Mouse (Mus musculus): ENCODE results near the gene Klk1b9.
"Not testable (repeated sequence)": the region's sequence is repeated elsewhere in the genome, so short reads cannot be mapped to it uniquely, and the experiment has no call there.

Klk1b9 gene

DNA sequence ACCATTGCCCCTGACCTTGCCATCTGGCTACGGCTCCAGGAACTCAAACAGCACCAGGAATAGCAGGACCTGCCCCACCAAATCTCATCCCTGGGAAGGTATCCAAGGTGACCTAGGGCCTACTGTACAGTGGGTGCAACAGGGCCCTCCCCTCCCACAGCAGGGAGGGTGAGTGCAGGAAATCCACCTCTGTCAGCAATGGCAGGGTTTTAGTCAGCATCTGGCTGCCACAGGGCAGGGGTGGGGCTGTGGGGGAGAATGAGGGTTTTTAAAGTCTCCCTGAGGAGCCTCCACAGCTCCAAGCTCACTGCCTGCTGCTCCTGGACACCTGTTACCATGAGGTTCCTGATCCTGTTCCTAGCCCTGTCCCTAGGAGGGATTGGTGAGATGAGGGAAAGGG, at the start of gene Klk1b9:
Gene Klk1b9 (plus strand): TSS at position 301 of the 400 bp plus-strand sequence.
- not testable (repeated sequence) for DNase-seq (ENCODE audit: low spot score)

DNA sequence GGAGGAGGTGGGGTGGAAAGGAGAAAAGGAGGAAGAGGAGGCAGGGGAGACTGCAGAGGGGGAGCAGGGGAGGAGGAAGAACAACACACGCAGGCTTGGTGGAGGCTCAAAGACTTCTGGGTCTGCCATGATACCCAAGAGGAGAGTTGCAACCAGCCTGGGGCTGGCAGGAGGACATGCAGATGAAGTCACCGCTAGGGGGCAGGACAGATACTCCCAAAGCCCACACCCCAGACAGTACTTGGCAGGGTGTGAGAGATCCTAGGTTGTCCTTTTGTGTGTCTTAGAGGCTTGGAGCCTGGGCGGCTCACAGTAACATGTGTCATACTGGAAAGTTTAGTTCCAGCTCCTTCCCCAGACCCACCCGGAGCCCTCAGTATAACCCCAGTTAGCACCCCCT, 47.3 kb upstream of the Klk1b9 start:
- peak; percentile 11 for DNase-seq (ENCODE audit: low spot score)

DNA sequence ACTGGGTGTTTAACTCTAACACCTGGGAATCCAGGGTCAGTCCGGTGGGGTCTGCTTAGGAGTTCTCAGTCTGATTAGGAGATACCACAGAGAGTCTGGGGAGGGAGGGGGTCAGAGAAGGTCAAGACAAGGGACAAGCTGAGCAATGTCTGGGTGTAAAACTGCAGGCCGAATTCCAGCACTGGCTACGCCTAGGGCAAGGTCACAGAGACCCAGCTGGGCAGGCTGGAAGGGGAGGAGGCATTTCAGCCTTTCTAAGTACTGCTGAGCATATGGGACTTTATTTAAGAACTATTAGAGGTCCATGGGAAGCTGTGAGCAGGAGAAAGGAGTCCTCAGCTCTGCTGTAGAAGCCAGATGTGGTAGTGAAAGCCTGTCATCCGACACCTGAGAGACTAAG, 43.5 kb upstream of the Klk1b9 start:
- no peak for DNase-seq (ENCODE audit: low spot score)

DNA sequence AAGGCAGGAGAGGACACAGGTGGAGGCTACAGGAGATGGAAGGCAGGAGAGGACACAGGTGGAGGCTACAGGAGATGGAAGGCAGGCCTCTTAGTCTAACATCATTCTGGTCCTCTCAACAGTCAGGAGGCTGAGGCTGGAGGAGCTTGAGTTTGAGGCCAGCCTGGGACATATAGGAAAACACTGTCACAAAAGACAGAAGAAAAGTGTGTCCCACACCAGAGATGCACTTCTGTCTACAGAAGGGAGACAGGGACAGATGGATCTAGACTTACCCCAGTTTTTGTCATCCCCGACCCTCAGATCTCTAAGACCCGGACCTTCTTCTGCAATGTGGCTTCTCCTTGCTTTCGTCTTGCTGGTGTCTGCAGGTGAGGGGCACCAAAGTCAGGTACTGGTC, 42.4 kb upstream of the Klk1b9 start, which contains the start of gene Klk15:
Gene Klk15 (plus strand): TSS at position 301 of the 400 bp plus-strand sequence.
- DNase-seq (ENCODE audit: low spot score) = no peak

DNA sequence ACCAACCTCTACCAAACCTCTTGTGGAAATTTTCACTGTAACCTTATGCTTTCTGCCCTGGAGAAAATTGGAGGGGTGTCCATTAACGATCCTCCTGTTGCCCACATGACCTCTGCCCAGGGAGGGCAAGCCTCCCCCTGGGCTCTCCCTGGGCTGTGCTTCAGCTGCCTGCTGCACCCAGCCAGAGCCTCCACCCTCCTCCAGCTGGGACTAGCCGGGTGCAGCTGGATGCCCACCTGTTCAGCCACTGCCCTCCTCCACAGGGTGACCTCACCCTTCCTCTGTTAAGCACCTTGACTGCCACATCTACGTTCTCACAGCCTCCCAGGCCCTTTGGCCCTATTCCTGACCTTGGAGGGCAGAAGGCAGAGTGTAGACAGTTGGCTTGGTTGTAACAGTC, 41.1 kb upstream of the Klk1b9 start:
- no peak for DNase-seq (ENCODE audit: low spot score)

DNA sequence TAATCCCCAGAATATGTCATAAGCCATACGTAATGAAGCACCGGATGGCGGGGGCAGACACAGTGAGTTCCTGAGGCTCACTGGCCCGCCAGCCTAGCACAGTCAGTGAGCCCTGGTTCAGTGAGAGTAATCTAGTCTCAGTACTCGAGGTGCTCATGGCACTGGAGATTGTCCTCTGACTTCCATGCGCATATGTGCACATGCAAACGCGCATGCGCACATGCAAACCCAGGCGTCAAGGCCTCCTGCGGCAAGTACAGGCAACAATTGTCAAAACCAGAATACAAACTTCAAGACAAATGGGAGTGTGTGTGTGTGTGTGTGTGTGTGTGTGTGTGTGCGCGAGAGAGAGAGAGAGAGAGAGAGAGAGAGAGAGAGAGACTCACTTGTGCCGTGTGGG, 39.3 kb upstream of the Klk1b9 start:
- no peak for DNase-seq (ENCODE audit: low spot score)

DNA sequence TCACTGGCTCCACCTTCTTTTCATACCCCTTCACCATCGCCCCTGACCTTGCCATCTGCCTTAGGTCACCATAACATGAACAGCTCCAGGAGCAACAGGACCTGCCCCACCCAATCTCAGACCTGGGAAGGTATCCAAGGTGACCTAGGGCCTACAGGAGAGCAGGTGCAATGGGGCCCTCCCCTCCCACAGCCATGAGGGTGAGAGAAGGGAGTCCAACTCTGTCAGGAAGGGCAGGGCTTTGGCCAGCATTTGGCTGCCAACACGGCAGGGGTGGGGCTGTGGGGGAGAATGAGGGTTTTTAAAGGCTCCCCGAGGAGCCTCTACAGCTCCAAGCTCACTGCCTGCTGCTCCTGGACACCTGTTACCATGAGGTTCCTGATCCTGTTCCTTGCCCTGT, 33.6 kb upstream of the Klk1b9 start:
- not testable (repeated sequence) for DNase-seq (ENCODE audit: low spot score)

DNA sequence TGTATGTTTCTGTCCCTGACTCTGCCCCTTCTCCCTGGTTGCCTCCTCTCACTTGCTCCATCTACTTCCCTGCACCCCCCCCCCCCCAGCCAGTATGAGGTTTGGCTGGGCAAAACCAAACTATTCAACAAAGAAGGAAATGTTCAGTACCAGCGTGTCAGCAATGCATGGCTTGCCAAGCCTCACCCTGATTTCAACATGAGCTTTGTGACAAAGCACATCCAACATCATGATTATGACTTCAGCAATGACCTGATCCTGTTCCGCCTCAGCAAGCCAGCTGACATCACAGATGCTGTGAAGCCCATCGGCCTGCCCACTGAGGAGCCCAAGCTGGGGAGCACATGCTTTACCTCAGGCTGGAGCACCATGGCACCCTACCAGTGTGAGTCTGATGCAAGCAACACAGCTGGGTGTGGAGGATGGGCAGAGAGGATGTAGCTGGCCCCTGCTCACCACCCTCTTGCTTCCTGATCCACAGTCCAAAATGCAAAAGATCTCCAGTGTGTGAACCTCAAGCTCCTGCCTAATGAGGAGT, 31.1 kb upstream of the Klk1b9 start:
- no peak for DNase-seq (ENCODE audit: low spot score)

DNA sequence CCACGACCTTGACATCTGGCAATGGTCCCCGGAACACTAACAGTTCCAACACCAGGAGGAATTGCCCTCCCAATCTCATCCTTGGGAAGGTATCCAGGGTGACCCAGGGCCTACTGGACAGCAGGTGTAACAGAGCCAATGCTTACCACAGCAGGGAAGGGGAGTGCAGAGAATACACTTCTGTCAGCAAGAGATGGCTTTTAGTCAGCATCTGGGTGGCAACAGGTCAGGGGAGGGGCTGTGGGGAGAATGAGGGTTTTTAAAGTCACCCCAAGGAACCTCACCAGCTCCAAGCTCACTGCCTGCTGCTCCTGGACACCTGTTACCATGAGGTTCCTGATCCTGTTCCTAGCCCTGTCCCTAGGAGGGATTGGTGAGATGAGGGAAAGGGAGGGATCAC, 25.5 kb upstream of the Klk1b9 start, which contains the start of gene Klk1b8:
Gene Klk1b8 (plus strand): TSS at position 301 of the 400 bp plus-strand sequence.
- DNase-seq (ENCODE audit: low spot score) = no peak

DNA sequence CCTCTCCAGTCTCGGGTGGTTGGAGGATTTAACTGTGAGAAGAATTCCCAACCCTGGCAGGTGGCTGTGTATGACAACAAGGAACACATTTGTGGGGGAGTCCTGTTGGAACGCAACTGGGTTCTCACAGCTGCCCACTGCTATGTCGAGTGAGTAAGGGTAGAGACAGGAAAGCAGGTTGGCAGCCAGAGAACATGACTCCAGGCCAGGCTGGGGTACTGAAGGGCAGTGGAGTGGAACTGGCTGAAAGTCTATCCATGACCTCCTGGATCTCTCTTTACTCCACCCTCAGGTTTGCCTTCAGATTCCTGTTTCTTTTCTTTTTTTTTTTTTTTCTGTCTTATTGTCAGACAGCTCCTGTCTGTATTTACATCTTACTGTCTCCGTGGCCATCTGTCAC, 23.2 kb upstream of the Klk1b9 start:
- DNase-seq (ENCODE audit: low spot score) = no peak

DNA sequence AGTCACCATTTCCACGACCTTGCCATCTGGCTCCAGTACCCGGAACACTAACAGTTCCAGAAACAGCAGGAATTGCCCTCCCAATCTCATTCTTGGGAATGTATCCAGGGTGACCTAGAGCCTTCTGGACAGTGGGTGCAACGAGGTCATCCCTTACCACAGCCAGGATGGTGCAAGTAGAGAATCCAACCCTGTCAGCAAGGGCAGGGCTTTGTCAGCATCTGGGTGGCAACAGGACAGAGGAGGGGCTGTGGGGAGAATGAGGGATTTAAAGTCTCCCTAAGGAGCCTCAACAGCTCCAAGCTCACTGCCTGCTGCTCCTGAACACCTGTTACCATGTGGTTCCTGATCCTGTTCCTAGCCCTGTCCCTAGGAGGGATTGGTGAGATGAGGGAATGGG, 9.4 kb upstream of the Klk1b9 start, which contains the start of gene Klk1b1:
Gene Klk1b1 (plus strand): TSS at position 301 of the 400 bp plus-strand sequence.
- no peak for DNase-seq (ENCODE audit: low spot score)

DNA sequence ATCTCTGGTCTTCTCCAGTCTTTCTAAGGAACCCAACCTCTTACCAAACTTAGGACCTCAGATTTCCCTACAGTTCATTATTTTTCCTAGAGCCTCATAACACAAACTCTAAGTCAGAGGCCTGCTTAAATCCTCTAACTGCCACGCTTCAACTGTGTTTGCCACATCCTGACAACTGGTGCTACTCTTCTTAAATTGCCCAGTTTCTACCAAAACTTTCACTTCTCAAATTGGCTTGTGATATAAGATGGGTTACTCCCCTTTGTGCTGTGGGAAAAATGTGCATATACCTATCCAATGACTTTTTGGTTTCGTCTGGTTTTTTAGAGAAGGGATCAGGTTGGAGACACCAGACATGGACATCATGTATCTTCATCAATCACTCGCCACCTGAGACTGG, 8.8 kb upstream of the Klk1b9 start:
- DNase-seq (ENCODE audit: low spot score) = no peak

DNA sequence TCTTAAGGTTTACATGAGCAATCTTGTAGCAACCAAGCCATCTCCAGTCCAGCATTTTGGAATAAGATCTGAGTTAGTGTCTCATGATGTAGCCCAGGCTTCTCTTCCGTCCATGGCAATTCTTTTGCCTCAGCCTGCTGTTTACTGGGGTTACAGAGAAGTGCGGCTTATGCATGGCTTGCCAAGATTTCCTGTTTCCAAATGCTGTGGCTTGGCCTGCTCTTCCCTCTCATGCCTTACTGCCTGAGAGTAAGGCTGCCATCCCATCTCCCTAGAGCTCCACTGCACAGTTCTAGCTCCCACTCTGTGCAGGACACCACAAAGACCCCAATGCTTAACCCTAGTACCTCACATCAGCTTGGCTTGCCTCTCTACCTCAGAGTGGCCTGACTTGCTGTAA, 8.2 kb upstream of the Klk1b9 start:
- DNase-seq (ENCODE audit: low spot score) = no peak

DNA sequence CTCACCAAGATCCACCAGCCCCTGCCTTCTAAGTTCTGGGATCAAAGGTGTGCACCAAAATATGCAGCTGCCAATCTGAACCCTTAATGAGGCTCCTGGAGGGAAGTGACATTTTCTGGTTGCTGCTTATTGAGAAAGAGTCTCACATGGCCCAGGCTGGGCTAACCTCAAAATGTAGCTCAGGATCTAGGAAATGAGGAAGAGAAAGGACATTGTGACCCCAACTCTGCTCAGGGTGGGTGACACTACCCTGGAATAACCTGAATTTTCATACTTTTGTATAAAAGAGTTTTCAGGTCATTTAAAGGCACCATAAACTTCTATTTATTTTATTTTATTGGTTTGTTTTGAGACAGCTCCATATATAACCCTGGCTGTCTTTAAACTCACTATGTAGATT, 9.8 kb downstream of the Klk1b9 start:
- no peak for DNase-seq (ENCODE audit: low spot score)

DNA sequence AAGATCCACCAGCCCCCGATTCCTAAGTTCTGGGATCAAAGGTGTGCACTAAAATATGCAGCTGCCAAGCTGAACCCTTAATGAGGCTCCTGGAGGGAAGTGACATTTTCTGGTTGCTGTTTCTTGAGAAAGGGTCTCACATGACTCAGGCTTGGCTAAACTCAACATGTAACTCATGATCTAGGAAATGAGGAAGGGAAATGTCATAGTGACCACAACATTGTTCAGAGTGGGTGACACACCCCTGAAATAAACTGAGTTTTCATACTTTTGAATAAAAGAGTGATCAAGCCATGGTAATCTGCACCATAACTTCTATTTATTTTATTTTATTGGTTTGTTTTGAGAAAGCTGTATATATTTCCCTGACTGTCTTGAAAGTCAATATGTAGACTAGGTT, 19.0 kb downstream of the Klk1b9 start:
- not testable (repeated sequence) for DNase-seq (ENCODE audit: low spot score)

DNA sequence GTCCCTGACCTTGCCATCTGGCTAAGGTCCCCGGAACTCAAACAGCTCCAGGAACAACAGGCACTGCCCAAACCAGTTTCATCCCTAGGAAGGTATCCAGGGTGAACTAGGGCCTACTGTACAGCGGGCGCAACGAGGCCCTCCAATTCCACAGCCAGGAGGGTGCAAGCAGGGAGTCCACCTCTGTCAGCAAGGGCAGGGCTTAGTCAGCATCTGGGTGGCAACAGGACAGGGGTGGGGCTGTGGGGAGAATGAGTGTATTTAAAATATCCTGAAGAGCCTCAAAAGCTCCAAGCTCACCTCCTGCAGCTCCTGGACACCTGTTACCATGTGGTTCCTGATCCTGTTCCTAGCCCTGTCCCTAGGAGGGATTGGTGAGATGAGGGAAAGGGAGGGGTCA, 19.7 kb downstream of the Klk1b9 start, which contains the start of gene Klk1b11:
Gene Klk1b11 (plus strand): TSS at position 301 of the 400 bp plus-strand sequence.
- not testable (repeated sequence) for DNase-seq (ENCODE audit: low spot score)

DNA sequence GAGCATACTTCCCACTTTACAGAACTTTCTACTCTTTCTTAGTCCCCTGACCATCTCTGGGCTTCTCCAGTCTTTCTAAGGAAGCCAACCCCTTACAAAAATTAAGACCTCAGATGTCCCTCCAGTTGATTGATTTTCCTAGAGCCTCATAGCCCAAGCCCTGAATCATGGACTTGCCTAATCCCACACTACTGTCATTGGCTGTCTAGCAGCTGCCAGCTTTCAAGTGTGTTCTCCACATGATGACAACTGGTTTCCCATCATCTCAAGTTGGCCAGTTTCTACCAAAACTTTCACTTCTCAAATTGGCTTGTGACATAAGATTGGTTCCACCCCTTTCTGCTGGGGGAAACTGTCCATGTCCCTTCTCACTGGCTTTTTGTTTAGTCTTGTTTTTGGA, 29.0 kb downstream of the Klk1b9 start:
- no peak for DNase-seq (ENCODE audit: low spot score)

DNA sequence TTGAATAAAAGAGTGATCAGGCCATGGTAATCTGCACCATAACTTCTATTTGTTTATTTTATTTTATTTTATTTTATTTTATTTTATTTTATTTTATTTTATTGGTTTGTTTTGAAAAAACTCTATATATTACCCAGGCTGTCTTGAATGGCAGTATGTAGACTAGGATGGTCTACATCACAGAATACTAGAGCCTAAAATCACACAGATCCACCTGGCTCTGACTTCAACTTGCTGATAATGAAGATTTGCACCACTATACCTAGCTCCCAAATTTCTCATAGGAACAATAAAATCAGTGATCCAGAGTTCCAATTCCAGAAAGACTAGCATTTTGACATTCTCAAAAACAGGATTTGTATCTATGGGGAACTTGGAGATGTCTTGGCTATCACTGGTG, 36.0 kb downstream of the Klk1b9 start, which contains the start of gene Klk1b26:
Gene Klk1b26 (plus strand): TSS at position 301 of the 400 bp plus-strand sequence.
- not testable (repeated sequence) for DNase-seq (ENCODE audit: low spot score)

DNA sequence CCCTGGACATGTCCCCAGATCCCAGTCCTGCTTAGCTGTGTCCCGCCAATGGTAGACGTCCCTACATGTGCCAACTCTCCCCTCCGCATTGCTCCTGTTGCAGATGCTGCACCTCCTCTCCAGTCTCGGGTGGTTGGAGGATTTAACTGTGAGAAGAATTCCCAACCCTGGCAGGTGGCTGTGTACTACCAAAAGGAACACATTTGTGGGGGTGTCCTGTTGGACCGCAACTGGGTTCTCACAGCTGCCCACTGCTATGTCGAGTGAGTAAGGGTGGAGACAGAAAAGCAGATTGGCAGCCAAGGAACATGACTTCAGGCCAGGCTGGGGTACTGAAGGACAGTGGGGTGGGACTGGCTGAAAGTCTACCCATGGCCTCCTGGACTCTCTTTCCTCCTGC, 38.8 kb downstream of the Klk1b9 start:
- not testable (repeated sequence) for DNase-seq (ENCODE audit: low spot score)

DNA sequence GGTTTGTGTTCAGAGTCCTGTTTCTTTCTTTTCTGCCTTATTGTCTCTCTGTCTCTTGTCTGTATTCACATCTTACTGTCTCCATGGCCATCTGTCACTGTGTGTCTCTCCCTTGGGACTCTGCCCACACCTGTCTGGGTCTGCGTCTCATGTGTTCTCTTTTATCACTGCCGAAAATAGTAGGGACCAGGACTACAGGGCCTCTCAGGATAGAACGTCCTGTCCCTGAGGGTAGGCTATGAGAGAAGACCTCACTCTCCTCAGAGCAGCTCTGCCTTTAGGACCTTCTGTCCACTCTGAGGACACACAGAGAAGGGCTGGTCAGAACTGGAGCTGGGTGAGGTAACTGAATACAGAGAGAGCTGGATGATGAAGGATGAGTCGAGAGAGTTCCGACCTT, 39.2 kb downstream of the Klk1b9 start:
- DNase-seq (ENCODE audit: low spot score) = no peak
